Mouse (Mus musculus) cerebellum, adult 11-12 months (tissue): ENCODE data around the gene Gal3st2c.
"Not testable (repeated sequence)": the region's sequence is repeated elsewhere in the genome, so short reads cannot be mapped to it uniquely, and the experiment has no call there.

Source experiments
- DNase-seq: peaks from one replicate; pipeline ENCODE4 v3.0.0; 2022

Gal3st2c gene

GRCm38 (mm10) chr1:94051104-94051503 is 60.8 kb downstream of the Gal3st2c start:
- no peak for DNase-seq

GRCm38 (mm10) chr1:94052373-94052772 is 62.1 kb downstream of the Gal3st2c start, which contains the start of gene Pdcd1:
Pdcd1 (minus strand) TSS chr1:94052553.
- DNase-seq = no peak

GRCm38 (mm10) chr1:94053530-94054216 is 63.4 kb downstream of the Gal3st2c start:
- DNase-seq = no peak

- DNase-seq = no peak
Observed at GRCm38 (mm10) chr1:94054481-94054880, 64.2 kb downstream of the Gal3st2c start.

DNA sequence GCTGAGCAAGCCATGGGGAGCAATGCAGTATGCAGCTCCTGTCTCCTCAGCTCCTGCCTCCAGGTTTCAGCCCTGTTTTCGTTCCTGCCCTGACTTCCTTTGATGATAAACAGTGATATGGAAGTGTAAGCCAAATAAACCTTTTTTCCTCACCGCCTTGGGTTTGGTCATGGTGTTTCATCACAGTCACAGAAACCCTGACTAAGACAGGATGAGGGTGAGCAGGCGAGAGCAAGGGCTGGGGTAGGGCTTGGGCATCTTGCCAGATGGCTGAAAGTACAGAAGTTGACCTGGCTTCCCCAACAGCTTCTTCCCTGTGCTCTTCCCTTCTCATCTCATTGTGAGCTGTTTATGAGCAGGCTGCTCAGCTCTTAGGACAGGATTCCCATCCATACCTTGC is 65.7 kb downstream of the Gal3st2c start:
- no peak for DNase-seq

DNA sequence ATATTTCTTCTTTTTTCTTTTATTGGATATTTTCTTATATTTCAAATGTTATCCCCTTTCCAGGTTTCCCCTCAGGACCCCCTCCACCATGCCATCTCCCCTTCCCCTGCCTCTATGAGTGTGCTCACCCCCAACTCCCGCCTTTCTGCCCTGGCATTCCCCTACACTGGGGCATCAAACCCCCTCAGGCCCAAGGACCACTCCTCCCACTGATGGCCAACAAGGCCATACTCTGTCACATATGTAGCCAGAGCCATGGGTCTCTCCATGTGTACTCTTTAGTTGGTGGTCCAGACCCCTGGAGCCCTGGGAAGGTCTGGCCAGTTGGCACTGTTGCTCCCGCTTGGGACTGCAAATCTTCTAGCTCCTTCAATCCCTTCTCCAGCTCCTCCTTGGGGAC is 67.1 kb downstream of the Gal3st2c start:
- no peak for DNase-seq

GRCm38 (mm10) chr1:94058281-94058680 is 68.0 kb downstream of the Gal3st2c start:
- DNase-seq = not testable (repeated sequence)
